Mouse (Mus musculus) heart, embryonic 16.5 days (tissue): Measurements from ENCODE around the gene Dip2b. TPM values are rescaled to one million over a fixed set of nuclear protein-coding genes. Genes with fewer than 3 reads are reported as not detected.

Experiments used
- ATAC-seq: fragments of 200-750 bp; cut with Nextera tagmentation; replicated peaks from 2 replicates; pipeline ENCODE4 v1.8.0; 2017; ENCODE audit warnings: moderate number of reproducible peaks; ENCODE audit not compliant: insufficient read depth, low FRiP score; ENCODE audit errors: extremely low read depth
- H3K27ac ChIP-seq: fragments of 300-500 bp; sonication (generic); 2 replicates; pipeline ENCODE4 v1.5.1; 2014; ENCODE audit warnings: mild to moderate bottlenecking, low read length, control low read depth, moderate library complexity
- H3K27me3 ChIP-seq: fragments of 300-500 bp; sonication (generic); 2 replicates; pipeline ENCODE4 v1.6.1; 2014; ENCODE audit warnings: low read length, mixed read lengths; ENCODE audit not compliant: control insufficient read depth, insufficient read depth
- H3K36me3 ChIP-seq: fragments of 300-500 bp; sonication (generic); 2 replicates; pipeline ENCODE4 v1.6.1; 2014; ENCODE audit not compliant: control insufficient read depth, insufficient read depth
- H3K4me1 ChIP-seq: fragments of 300-500 bp; sonication (generic); 2 replicates; pipeline ENCODE4 v1.6.1; 2014; ENCODE audit warnings: low read length, mixed read lengths; ENCODE audit not compliant: control insufficient read depth, insufficient read depth
- H3K4me2 ChIP-seq: fragments of 300-500 bp; sonication (generic); 2 replicates; pipeline ENCODE4 v1.6.1; 2014; ENCODE audit warnings: low read depth, mild to moderate bottlenecking, control low read depth, low read length
- H3K4me3 ChIP-seq: fragments of 300-500 bp; sonication (generic); 2 replicates; pipeline ENCODE4 v1.5.1; 2014; ENCODE audit warnings: mild to moderate bottlenecking, control low read depth, low read length
- H3K9ac ChIP-seq: fragments of 300-500 bp; sonication (generic); 2 replicates; pipeline ENCODE4 v1.6.1; 2014; ENCODE audit warnings: low read length, control low read depth
- H3K9me3 ChIP-seq: fragments of 300-500 bp; sonication (generic); replicated peaks from 2 replicates; pipeline ENCODE4 v1.6.1; 2016; ENCODE audit warnings: low read length; ENCODE audit not compliant: control insufficient read depth
- WGBS: fragments of 180-500 bp; shearing (Covaris S2); extraction: QIAGEN DNeasy Blood & Tissue Kit; methylation state at CpG from one replicate; pipeline ENCODE4 v1.1.7; 2014; 5-methylcytosine and 5-hydroxymethylcytosine counted together
- polyA plus RNA-seq: library from polyadenylated mRNA; unstranded; fragments of >200 nt; fragmentation: Nextera tagmentation; extraction: Ambion mirVana; gene quantifications from 2 replicates; pipeline ENCODE4 v1.2.1, GENCODE M21; 2015

The Dip2b gene
- polyA plus RNA-seq, 1 experiment from 2014 or later = 14.1 TPM

- H3K27ac ChIP-seq = peak overlapping the region; percentile 31; the same call in 1 of the 2 replicates
- H3K36me3 ChIP-seq = no peaks in the 10 kb centered on the region
- H3K4me1 ChIP-seq = peaks cover 43% of the 10 kb centered on the region
- ATAC-seq = no peak
- no peaks in the 10 kb centered on the region for H3K27me3 ChIP-seq
- H3K9me3 ChIP-seq = no peaks in the 10 kb centered on the region
- no peak overlapping the region for H3K4me2 ChIP-seq
- 59% methylated on average over 5 of the region's 5 CpGs for WGBS
- no peak overlapping the region; the same call in 1 of the 2 replicates for H3K9ac ChIP-seq
- H3K4me3 ChIP-seq = no peak overlapping the region
These were observed 85.4 kb downstream of the Dip2b start for GRCm38 (mm10) chr15:100123867-100124266.

- no peaks in the 10 kb centered on the region for H3K36me3 ChIP-seq
- peak overlapping the region; percentile 71 for H3K27ac ChIP-seq
- ATAC-seq = no peak
- WGBS = 71% methylated on average over 6 of the region's 6 CpGs
- no peak overlapping the region for H3K4me3 ChIP-seq
- H3K9me3 ChIP-seq = no peaks in the 10 kb centered on the region
- no peaks in the 10 kb centered on the region for H3K27me3 ChIP-seq
- 0 out of 2 replicates have a peak overlapping the region, but pooled peaks have one; percentile 15 for H3K4me2 ChIP-seq
- H3K4me1 ChIP-seq = peaks cover 48% of the 10 kb centered on the region
- no peak overlapping the region for H3K9ac ChIP-seq
These were observed 86.8 kb downstream of the Dip2b start for GRCm38 (mm10) chr15:100125245-100125644.

- Histone ChIP-seq H3K4me3 (no peak overlapping the region), H3K9ac (0 out of 2 replicates have a peak overlapping the region, but pooled peaks have one; percentile 12), H3K27me3 (no peaks in the 10 kb centered on the region), H3K9me3 (no peaks in the 10 kb centered on the region), H3K4me2 (peak overlapping the region; percentile 40), H3K27ac (peak overlapping the region; percentile 61; the same call in 1 of the 2 replicates), H3K36me3 (no peaks in the 10 kb centered on the region), H3K4me1 (peaks cover 36% of the 10 kb centered on the region)
- ATAC-seq = peak; percentile 83
- 4% methylated on average over 11 of the region's 11 CpGs for WGBS
These were observed 88.1 kb downstream of the Dip2b start for GRCm38 (mm10) chr15:100126456-100127107.

- H3K4me3 ChIP-seq = no peak overlapping the region
These were observed 90.8 kb downstream of the Dip2b start for GRCm38 (mm10) chr15:100129151-100129790.

GRCm38 (mm10) chr15:100139665-100140064 lies 101.2 kb downstream of the Dip2b start:
- 87% methylated on average over 5 of the region's 5 CpGs for WGBS
- Histone ChIP-seq H3K4me1 (no peaks in the 10 kb centered on the region), H3K27me3 (no peaks in the 10 kb centered on the region), H3K4me3 (no peak overlapping the region), H3K27ac (no peak overlapping the region), H3K36me3 (peaks cover 5% of the 10 kb centered on the region), H3K9ac (no peak overlapping the region), H3K4me2 (no peak overlapping the region), H3K9me3 (no peaks in the 10 kb centered on the region)
- ATAC-seq = no peak

More at GRCm38 (mm10) chr15:100129151-100129790, 90.8 kb downstream of the Dip2b start:
- no peaks in the 10 kb centered on the region for H3K27me3 ChIP-seq
- peaks cover 28% of the 10 kb centered on the region for H3K4me1 ChIP-seq
- no peaks in the 10 kb centered on the region for H3K9me3 ChIP-seq
- no peak overlapping the region for H3K4me2 ChIP-seq
- WGBS = 61% methylated on average over 7 of the region's 7 CpGs
- no peak overlapping the region for H3K9ac ChIP-seq
- no peak for ATAC-seq
- H3K36me3 ChIP-seq = peaks cover 5% of the 10 kb centered on the region; the same call in 1 of the 2 replicates
- H3K27ac ChIP-seq = no peak overlapping the region; the same call in 1 of the 2 replicates

- Histone ChIP-seq H3K9me3 (no peaks in the 10 kb centered on the region), H3K36me3 (peaks cover 5% of the 10 kb centered on the region), H3K4me2 (no peak overlapping the region), H3K27me3 (no peaks in the 10 kb centered on the region), H3K9ac (no peak overlapping the region), H3K4me1 (peaks cover 3% of the 10 kb centered on the region; the same call in 1 of the 2 replicates), H3K4me3 (no peak overlapping the region), H3K27ac (no peak overlapping the region)
- no peak for ATAC-seq
- 67% methylated on average over 4 of the region's 4 CpGs for WGBS
These were observed 102.0 kb downstream of the Dip2b start for GRCm38 (mm10) chr15:100140428-100140827.

- no peak overlapping the region for H3K4me2 ChIP-seq
- H3K27ac ChIP-seq = no peak overlapping the region
- peaks cover 5% of the 10 kb centered on the region for H3K36me3 ChIP-seq
- no peaks in the 10 kb centered on the region for H3K27me3 ChIP-seq
- no peaks in the 10 kb centered on the region for H3K9me3 ChIP-seq
- H3K4me3 ChIP-seq = no peak overlapping the region
- H3K9ac ChIP-seq = no peak overlapping the region
- WGBS = 84% methylated on average over 11 of the region's 11 CpGs
- no peak for ATAC-seq
- H3K4me1 ChIP-seq = peaks cover 8% of the 10 kb centered on the region
These were observed 104.8 kb downstream of the Dip2b start for GRCm38 (mm10) chr15:100143091-100143801.

GRCm38 (mm10) chr15:100144854-100145824 lies 106.7 kb downstream of the Dip2b start:
- Histone ChIP-seq H3K4me1 (peaks cover 8% of the 10 kb centered on the region), H3K27me3 (no peaks in the 10 kb centered on the region), H3K4me3 (no peak overlapping the region), H3K27ac (no peak overlapping the region), H3K9me3 (no peaks in the 10 kb centered on the region), H3K36me3 (peaks cover 5% of the 10 kb centered on the region), H3K9ac (no peak overlapping the region), H3K4me2 (no peak overlapping the region)
- peak; percentile 33; the same call in 1 of the 2 replicates for ATAC-seq
- WGBS = 60% methylated on average over 15 of the region's 15 CpGs
